Mouse (Mus musculus): Measurements from ENCODE around the gene Ptgs2. TPM values are rescaled to one million over a fixed set of nuclear protein-coding genes. Genes with fewer than 3 reads are reported as not detected.

Ptgs2 gene
- 0.35 and 0.54 TPM in 2 replicates for polyA plus RNA-seq (2014; fragmentation: Nextera tagmentation; extraction: Ambion mirVana)

DNA sequence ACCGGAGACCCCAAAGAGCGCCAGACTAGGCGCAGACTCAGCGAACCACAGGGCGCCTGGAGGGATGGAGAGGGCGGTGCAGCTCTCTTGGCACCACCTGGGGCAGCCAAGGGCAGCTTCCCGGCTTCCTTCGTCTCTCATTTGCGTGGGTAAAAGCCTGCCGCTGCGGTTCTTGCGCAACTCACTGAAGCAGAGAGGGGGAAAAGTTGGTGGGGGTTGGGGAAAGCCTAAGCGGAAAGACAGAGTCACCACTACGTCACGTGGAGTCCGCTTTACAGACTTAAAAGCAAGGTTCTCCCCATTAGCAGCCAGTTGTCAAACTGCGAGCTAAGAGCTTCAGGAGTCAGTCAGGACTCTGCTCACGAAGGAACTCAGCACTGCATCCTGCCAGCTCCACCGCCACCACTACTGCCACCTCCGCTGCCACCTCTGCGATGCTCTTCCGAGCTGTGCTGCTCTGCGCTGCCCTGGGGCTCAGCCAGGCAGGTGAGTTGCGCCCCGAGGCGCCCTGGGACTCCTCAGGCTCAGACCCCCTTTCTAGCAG lies at the start of gene Ptgs2:
Ptgs2 (plus strand) TSS at position 242 of the 544 bp plus-strand sequence.
- 1% methylated on average over 26 of the region's 26 CpGs for WGBS
- Histone ChIP-seq H3K27me3 (replicated peaks; ENCODE audit: control insufficient read depth, insufficient read depth, low read length) (no peaks in the 10 kb centered on the region), H3K4me1 (ENCODE audit: control insufficient read depth, insufficient read depth, low read length) (peaks cover 4% of the 10 kb centered on the region; the same call in 1 of the 2 replicates), H3K4me2 (ENCODE audit: low read depth, low read length) (peak within 1 kb of the TSS; percentile 87), H3K9me3 (ENCODE audit: control insufficient read depth, low read length) (no peaks in the 10 kb centered on the region), H3K36me3 (ENCODE audit: control insufficient read depth, insufficient read depth, low read length) (no peaks in the 10 kb centered on the region), H3K4me3 (ENCODE audit: low read depth, low read length) (peak within 1 kb of the TSS; percentile 48), H3K27ac (replicated peaks; ENCODE audit: low read depth, low read length) (no peak within 1 kb of the TSS), H3K9ac (ENCODE audit: low read depth, low read length) (peak within 1 kb of the TSS; percentile 63)
- peak; percentile 76 for DNase-seq (ENCODE audit: low spot score)
- peak; percentile 92 for ATAC-seq (ENCODE audit: low read depth)

DNA sequence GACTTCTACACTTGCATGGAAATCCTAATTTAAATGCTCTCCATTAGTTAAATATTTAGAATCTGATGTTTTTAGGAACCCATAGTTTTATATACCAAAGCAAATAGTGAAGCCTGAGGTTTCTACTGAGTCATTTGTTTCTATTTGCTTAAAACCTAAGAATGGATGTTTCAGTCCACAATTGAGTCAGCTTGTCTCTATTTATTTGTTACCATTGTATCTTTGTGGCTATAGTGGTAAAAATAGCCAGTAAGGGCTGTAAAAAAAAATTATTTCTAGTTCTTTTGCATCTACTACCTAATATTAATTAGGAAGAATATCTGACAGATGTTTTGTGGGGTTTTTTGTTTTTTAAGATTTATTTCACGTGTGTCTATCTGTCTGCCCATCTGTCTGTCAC lies 49.6 kb upstream of the Ptgs2 start:
- DNase-seq (ENCODE audit: low spot score): no peak
- no peak overlapping the region for H3K4me2 ChIP-seq (ENCODE audit: low read depth, low read length)
- no peak overlapping the region for H3K4me3 ChIP-seq (ENCODE audit: low read depth, low read length)
- no peaks in the 10 kb centered on the region for H3K36me3 ChIP-seq (ENCODE audit: control insufficient read depth, insufficient read depth, low read length)
- ATAC-seq (ENCODE audit: low read depth): no peak
- H3K4me1 ChIP-seq (ENCODE audit: control insufficient read depth, insufficient read depth, low read length): no peaks in the 10 kb centered on the region
- WGBS: 74% methylated on average over 1 of the region's 1 CpGs
- H3K27me3 ChIP-seq (replicated peaks; ENCODE audit: control insufficient read depth, insufficient read depth, low read length): no peaks in the 10 kb centered on the region
- H3K27ac ChIP-seq (replicated peaks; ENCODE audit: low read depth, low read length): no peak overlapping the region
- H3K9ac ChIP-seq (ENCODE audit: low read depth, low read length): no peak overlapping the region
- H3K9me3 ChIP-seq (ENCODE audit: control insufficient read depth, low read length): no peaks in the 10 kb centered on the region

DNA sequence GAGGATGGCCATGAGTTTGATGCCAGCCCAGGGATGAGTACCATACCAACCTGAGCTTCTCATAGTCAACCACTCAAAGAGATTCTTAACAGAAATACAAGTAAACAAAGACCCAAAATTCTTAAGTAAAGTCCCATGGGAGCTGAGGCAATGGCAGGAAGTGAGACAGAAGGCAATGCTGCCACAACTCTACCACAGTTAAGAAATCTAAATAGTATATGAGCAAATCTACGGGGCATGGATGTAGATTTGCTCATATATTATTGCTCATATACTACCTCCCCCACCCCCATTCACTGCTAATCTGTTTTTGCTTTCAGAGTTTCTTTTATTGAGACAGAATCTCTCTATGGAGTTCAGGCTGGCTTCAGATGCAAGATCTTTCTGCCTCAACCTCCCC lies 34.1 kb upstream of the Ptgs2 start:
- H3K4me1 ChIP-seq (ENCODE audit: control insufficient read depth, insufficient read depth, low read length): no peaks in the 10 kb centered on the region
- no peak for DNase-seq (ENCODE audit: low spot score)
- H3K4me3 ChIP-seq (ENCODE audit: low read depth, low read length): no peak overlapping the region
- ATAC-seq (ENCODE audit: low read depth): no peak
- no peak overlapping the region for H3K9ac ChIP-seq (ENCODE audit: low read depth, low read length)
- no peaks in the 10 kb centered on the region for H3K36me3 ChIP-seq (ENCODE audit: control insufficient read depth, insufficient read depth, low read length)
- no peaks in the 10 kb centered on the region for H3K9me3 ChIP-seq (ENCODE audit: control insufficient read depth, low read length)
- H3K4me2 ChIP-seq (ENCODE audit: low read depth, low read length): no peak overlapping the region
- WGBS: 60% methylated on average over 1 of the region's 1 CpGs
- no peaks in the 10 kb centered on the region for H3K27me3 ChIP-seq (replicated peaks; ENCODE audit: control insufficient read depth, insufficient read depth, low read length)
- H3K27ac ChIP-seq (replicated peaks; ENCODE audit: low read depth, low read length): no peak overlapping the region

DNA sequence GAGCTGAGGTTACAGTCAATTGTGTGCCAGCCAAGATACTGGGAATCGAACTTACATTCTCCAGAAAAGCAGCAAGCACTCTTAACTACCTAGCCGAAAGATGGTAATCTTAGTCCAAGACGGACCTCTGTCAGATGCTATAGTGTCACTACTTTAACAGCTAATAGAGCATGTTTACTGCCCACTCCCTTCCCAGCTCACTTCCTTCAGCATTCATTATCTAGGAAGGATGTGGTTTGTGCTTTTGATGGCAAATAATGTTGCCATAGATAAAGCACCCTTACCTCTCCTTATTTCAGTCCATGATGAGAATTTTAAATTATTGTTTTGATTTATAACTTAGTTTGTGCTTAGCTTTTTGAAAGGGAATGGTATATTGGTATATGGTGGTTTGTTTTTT lies 27.0 kb upstream of the Ptgs2 start:
- 85% methylated on average over 3 of the region's 3 CpGs for WGBS
- DNase-seq (ENCODE audit: low spot score) (no peak), ATAC-seq (ENCODE audit: low read depth) (no peak)
- no peak overlapping the region for H3K27ac ChIP-seq (replicated peaks; ENCODE audit: low read depth, low read length)
- no peak overlapping the region for H3K4me2 ChIP-seq (ENCODE audit: low read depth, low read length)
- no peaks in the 10 kb centered on the region for H3K27me3 ChIP-seq (replicated peaks; ENCODE audit: control insufficient read depth, insufficient read depth, low read length)
- H3K36me3 ChIP-seq (ENCODE audit: control insufficient read depth, insufficient read depth, low read length): no peaks in the 10 kb centered on the region
- no peak overlapping the region for H3K9ac ChIP-seq (ENCODE audit: low read depth, low read length)
- H3K4me3 ChIP-seq (ENCODE audit: low read depth, low read length): no peak overlapping the region
- no peaks in the 10 kb centered on the region for H3K9me3 ChIP-seq (ENCODE audit: control insufficient read depth, low read length)
- H3K4me1 ChIP-seq (ENCODE audit: control insufficient read depth, insufficient read depth, low read length): no peaks in the 10 kb centered on the region

DNA sequence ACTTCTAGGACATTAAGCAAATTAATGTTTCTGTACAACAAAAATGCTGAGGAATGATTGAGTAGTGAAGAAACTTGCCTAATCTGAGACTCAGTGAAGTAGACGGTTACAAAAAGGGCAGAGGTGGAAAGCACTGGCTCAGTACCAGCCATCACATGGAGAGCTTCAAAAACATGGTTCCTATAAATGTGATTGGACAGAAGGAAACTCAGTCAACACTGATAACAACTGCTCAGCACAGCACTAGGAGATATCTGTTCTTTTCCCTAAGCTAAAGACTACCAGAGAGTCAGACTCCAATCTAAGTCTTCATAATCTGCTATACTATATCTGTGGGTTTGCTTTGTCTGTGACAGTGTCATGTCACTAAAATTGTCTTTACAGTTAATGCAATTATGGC lies 25.2 kb upstream of the Ptgs2 start:
- 71% methylated on average over 1 of the region's 1 CpGs for WGBS
- H3K4me2 ChIP-seq (ENCODE audit: low read depth, low read length): no peak overlapping the region

DNA sequence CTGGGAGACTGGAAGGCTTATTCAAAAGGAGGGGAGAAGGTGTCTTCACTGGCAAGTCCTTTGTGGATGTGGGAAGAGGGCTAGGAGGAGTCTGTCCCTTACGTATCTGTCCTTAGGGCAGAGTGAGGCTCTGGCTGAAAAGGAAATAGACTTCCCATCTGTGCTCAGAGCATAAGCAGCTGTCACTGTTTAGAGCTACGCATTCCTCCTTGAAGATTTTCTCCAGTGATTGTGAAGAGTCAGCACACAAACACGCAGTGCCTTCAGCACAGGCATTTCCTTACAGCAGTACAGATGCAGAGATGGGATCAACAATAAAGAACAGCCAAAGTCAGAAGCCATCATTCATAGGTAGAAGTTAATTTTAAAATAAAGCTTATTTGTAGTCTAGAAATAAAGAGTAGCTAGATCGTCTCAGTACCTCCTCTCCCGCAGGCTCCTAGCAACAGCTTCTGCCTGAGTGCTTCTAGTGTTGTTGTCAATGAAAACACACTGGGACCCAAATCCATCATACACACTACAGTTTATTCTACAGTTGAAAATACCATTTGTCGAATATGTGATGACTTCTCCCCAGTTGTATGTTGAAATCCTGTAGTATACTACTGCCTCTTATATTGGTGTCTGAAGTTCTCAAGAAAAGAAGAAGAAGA lies 10.7 kb upstream of the Ptgs2 start:
- 56% methylated on average over 6 of the region's 6 CpGs for WGBS
- Histone ChIP-seq H3K9ac (ENCODE audit: low read depth, low read length) (no peak overlapping the region), H3K27me3 (replicated peaks; ENCODE audit: control insufficient read depth, insufficient read depth, low read length) (no peaks in the 10 kb centered on the region), H3K4me3 (ENCODE audit: low read depth, low read length) (no peak overlapping the region), H3K4me1 (ENCODE audit: control insufficient read depth, insufficient read depth, low read length) (no peaks in the 10 kb centered on the region), H3K9me3 (ENCODE audit: control insufficient read depth, low read length) (peaks cover 8% of the 10 kb centered on the region; the same call in 1 of the 2 replicates), H3K27ac (replicated peaks; ENCODE audit: low read depth, low read length) (no peak overlapping the region), H3K36me3 (ENCODE audit: control insufficient read depth, insufficient read depth, low read length) (no peaks in the 10 kb centered on the region), H3K4me2 (ENCODE audit: low read depth, low read length) (no peak overlapping the region)
- DNase-seq (ENCODE audit: low spot score): peak; percentile 51
- no peak; the same call in 1 of the 2 replicates for ATAC-seq (ENCODE audit: low read depth)

More for the DNA sequence above, 25.2 kb upstream of the Ptgs2 start:
- no peak for DNase-seq (ENCODE audit: low spot score)
- no peaks in the 10 kb centered on the region for H3K4me1 ChIP-seq (ENCODE audit: control insufficient read depth, insufficient read depth, low read length)
- H3K27ac ChIP-seq (replicated peaks; ENCODE audit: low read depth, low read length): no peak overlapping the region
- no peak overlapping the region for H3K9ac ChIP-seq (ENCODE audit: low read depth, low read length)
- H3K36me3 ChIP-seq (ENCODE audit: control insufficient read depth, insufficient read depth, low read length): no peaks in the 10 kb centered on the region
- H3K9me3 ChIP-seq (ENCODE audit: control insufficient read depth, low read length): no peaks in the 10 kb centered on the region
- no peak for ATAC-seq (ENCODE audit: low read depth)
- no peaks in the 10 kb centered on the region for H3K27me3 ChIP-seq (replicated peaks; ENCODE audit: control insufficient read depth, insufficient read depth, low read length)
- no peak overlapping the region for H3K4me3 ChIP-seq (ENCODE audit: low read depth, low read length)

DNA sequence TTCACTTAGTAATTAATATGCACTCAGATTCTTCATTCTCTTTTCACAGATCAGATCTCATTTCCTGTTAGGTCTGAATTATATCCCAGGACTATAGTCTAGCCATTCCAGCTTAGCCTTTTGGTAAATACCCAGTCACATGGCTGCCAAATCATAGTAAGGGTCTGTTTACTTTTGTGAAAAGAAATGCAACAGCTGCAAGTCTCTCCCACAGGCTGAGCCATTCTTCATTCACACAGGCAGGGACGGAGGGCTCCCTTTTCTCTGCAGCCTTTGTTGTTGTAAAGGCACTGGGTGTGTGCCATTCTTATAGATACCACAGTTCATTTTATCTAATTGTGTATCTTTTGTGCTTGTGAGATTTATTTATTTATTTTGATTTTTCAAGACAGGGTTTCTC lies 9.6 kb upstream of the Ptgs2 start:
- Histone ChIP-seq H3K36me3 (ENCODE audit: control insufficient read depth, insufficient read depth, low read length) (no peaks in the 10 kb centered on the region), H3K4me2 (ENCODE audit: low read depth, low read length) (no peak overlapping the region), H3K9me3 (ENCODE audit: control insufficient read depth, low read length) (peaks cover 8% of the 10 kb centered on the region; the same call in 1 of the 2 replicates), H3K4me1 (ENCODE audit: control insufficient read depth, insufficient read depth, low read length) (no peaks in the 10 kb centered on the region), H3K9ac (ENCODE audit: low read depth, low read length) (no peak overlapping the region), H3K27me3 (replicated peaks; ENCODE audit: control insufficient read depth, insufficient read depth, low read length) (no peaks in the 10 kb centered on the region), H3K27ac (replicated peaks; ENCODE audit: low read depth, low read length) (no peak overlapping the region), H3K4me3 (ENCODE audit: low read depth, low read length) (no peak overlapping the region)
- peak; percentile 70; the same call in 1 of the 2 replicates for ATAC-seq (ENCODE audit: low read depth)
- WGBS: 53% methylated on average over 1 of the region's 1 CpGs
- DNase-seq (ENCODE audit: low spot score): peak; percentile 30

DNA sequence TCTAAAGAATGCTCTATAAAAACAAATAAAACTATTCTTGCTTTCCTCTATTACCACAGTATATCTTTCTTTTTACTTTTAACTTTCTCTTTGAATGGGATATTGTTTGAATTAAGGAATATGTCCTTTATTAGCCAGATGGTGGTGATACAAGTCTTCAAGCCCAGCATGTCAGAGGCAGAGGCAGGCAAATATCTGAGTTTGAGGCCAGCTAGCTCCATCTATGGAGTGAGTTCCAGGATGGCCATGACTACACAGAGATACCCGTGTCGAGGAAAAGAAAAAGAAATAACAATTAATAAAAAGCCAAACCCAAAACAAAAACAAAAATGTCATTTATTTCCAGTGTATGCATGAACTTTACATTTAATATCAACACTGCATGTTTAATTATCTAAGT lies 2.8 kb upstream of the Ptgs2 start:
- H3K4me1 ChIP-seq (ENCODE audit: control insufficient read depth, insufficient read depth, low read length): peaks cover 4% of the 10 kb centered on the region; the same call in 1 of the 2 replicates
- DNase-seq (ENCODE audit: low spot score): no peak
- no peaks in the 10 kb centered on the region for H3K27me3 ChIP-seq (replicated peaks; ENCODE audit: control insufficient read depth, insufficient read depth, low read length)
- no peak overlapping the region for H3K4me2 ChIP-seq (ENCODE audit: low read depth, low read length)
- no peak for ATAC-seq (ENCODE audit: low read depth)
- H3K4me3 ChIP-seq (ENCODE audit: low read depth, low read length): no peak overlapping the region
- H3K36me3 ChIP-seq (ENCODE audit: control insufficient read depth, insufficient read depth, low read length): no peaks in the 10 kb centered on the region
- WGBS: 82% methylated on average over 2 of the region's 2 CpGs
- no peak overlapping the region for H3K27ac ChIP-seq (replicated peaks; ENCODE audit: low read depth, low read length)
- peaks cover 8% of the 10 kb centered on the region; the same call in 1 of the 2 replicates for H3K9me3 ChIP-seq (ENCODE audit: control insufficient read depth, low read length)
- no peak overlapping the region for H3K9ac ChIP-seq (ENCODE audit: low read depth, low read length)

DNA sequence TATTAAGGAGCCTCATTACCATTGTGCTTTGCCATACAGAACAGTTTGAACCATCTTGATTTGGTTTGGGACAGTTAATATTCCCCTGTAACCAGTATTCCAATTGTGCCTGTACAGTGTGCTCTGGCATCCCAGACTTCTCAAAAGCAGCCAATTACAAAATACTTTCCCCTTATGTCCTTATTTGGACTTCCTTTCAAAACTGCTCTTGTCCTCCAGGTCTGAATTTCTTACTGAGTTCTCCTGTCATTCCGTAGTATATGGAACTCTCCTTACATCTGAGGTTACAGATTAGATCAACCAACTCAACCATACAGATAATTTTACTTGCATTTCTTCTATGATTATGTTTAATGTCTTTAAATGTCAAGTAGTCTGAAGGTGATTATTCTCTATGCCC lies 2.1 kb upstream of the Ptgs2 start:
- 35% methylated on average over 1 of the region's 1 CpGs for WGBS

More for the DNA sequence above, 2.1 kb upstream of the Ptgs2 start:
- DNase-seq (ENCODE audit: low spot score): no peak
- H3K4me1 ChIP-seq (ENCODE audit: control insufficient read depth, insufficient read depth, low read length): peaks cover 4% of the 10 kb centered on the region; the same call in 1 of the 2 replicates
- peaks cover 6% of the 10 kb centered on the region; the same call in 1 of the 2 replicates for H3K9me3 ChIP-seq (ENCODE audit: control insufficient read depth, low read length)
- no peak overlapping the region for H3K4me2 ChIP-seq (ENCODE audit: low read depth, low read length)
- no peak overlapping the region for H3K9ac ChIP-seq (ENCODE audit: low read depth, low read length)
- no peaks in the 10 kb centered on the region for H3K36me3 ChIP-seq (ENCODE audit: control insufficient read depth, insufficient read depth, low read length)
- no peak overlapping the region for H3K4me3 ChIP-seq (ENCODE audit: low read depth, low read length)
- no peak for ATAC-seq (ENCODE audit: low read depth)
- H3K27ac ChIP-seq (replicated peaks; ENCODE audit: low read depth, low read length): no peak overlapping the region
- no peaks in the 10 kb centered on the region for H3K27me3 ChIP-seq (replicated peaks; ENCODE audit: control insufficient read depth, insufficient read depth, low read length)

Measured in embryonic facial prominence, embryonic 14.5 days (tissue).